Mouse (Mus musculus) CH12.LX (cell line): ENCODE data around the gene Olfr1122.

Source experiments
- BHLHE40 ChIP-seq: IDR thresholded peaks from 2 replicates; pipeline ENCODE4 v1.6.1; 2011; ENCODE audit warnings: mild to moderate bottlenecking, low read depth, low read length, improper control_type of control experiment
- CHD1 ChIP-seq: IDR thresholded peaks from 2 replicates; pipeline ENCODE4 v1.6.1; 2012; ENCODE audit warnings: low read depth, low read length, improper control_type of control experiment, inconsistent platforms
- CHD2 ChIP-seq: IDR thresholded peaks from 2 replicates; pipeline ENCODE4 v1.6.1; 2011; ENCODE audit warnings: low read length, improper control_type of control experiment
- CTCF ChIP-seq, 2 experiments: IDR thresholded peaks in 1 of 2; conservative IDR thresholded peaks in 1 of 2; 2 replicates each; pipeline ENCODE4 v1.5.1; 2011 to 2012; ENCODE audit warnings: low read depth in 2 of 2, low read length in 2 of 2, improper control_type of control experiment in 1 of 2, inconsistent platforms in 1 of 2, mild to moderate bottlenecking in 1 of 2, moderate library complexity in 1 of 2
- MAX ChIP-seq: IDR thresholded peaks from 2 replicates; pipeline ENCODE4 v1.6.1; 2011; ENCODE audit warnings: low read length, improper control_type of control experiment
- POLR2A ChIP-seq: IDR thresholded peaks from 2 replicates; pipeline ENCODE4 v1.6.1; 2011; ENCODE audit warnings: low read depth, mild to moderate bottlenecking, improper control_type of control experiment, low read length
- SIN3A ChIP-seq: IDR thresholded peaks from 2 replicates; pipeline ENCODE4 v1.6.1; 2012; ENCODE audit warnings: low read length, improper control_type of control experiment, inconsistent platforms
- USF1 ChIP-seq: IDR thresholded peaks from 2 replicates; pipeline ENCODE4 v1.6.1; 2014; ENCODE audit warnings: low read depth, mild to moderate bottlenecking, inconsistent platforms, low read length, improper control_type of control experiment
- USF2 ChIP-seq: conservative IDR thresholded peaks from 2 replicates; pipeline ENCODE4 v1.6.1; 2011; ENCODE audit warnings: low read depth, low read length, improper control_type of control experiment
- ZKSCAN1 ChIP-seq: IDR thresholded peaks from 2 replicates; pipeline ENCODE4 v1.6.1; 2012; ENCODE audit warnings: low read depth, inconsistent platforms, low read length, improper control_type of control experiment, borderline replicate concordance
- ZMIZ1 ChIP-seq: IDR thresholded peaks from 2 replicates; pipeline ENCODE4 v1.6.1; 2012; ENCODE audit warnings: low read depth, mild to moderate bottlenecking, inconsistent platforms, low read length, improper control_type of control experiment
- ZNF384 ChIP-seq: IDR thresholded peaks from 2 replicates; pipeline ENCODE4 v1.6.1; 2012; ENCODE audit warnings: low read depth, low read length, improper control_type of control experiment, inconsistent platforms

- TF ChIP-seq BHLHE40 (no peak), CTCF (conservative IDR thresholded peaks at IDR 0.05 in 1 of 2, IDR thresholded peaks at IDR 0.05 in 1 of 2; ENCODE audit: low read depth in 2 of 2, low read length in 2 of 2) (no peak), CHD1 (no peak), SIN3A (no peak), ZKSCAN1 (no peak), USF1 (no peak), USF2 (no peak), CHD2 (no peak), MAX (no peak), ZNF384 (no peak), ZMIZ1 (no peak), POLR2A (no peak)
These were observed 1.7 kb upstream of the Olfr1122 start for GRCm38 (mm10) chr2:87383935-87384334.
